Mouse (Mus musculus): ENCODE measurements around the gene Wfikkn1. TPM values are rescaled to one million over a fixed set of nuclear protein-coding genes. Genes with fewer than 3 reads are reported as not detected.

The Wfikkn1 gene
- polyA plus RNA-seq, 1 experiment from 2014 or later = 0.23 TPM

- Histone ChIP-seq H3K27ac (replicated peaks) (peak overlapping the region; percentile 88; the same call in 1 of the 2 replicates), H3K36me3 (peaks cover 72% of the 10 kb centered on the region), H3K4me1 (peaks cover 23% of the 10 kb centered on the region), H3K9me3 (no peaks in the 10 kb centered on the region), H3K4me3 (peak overlapping the region; percentile 84), H3K9ac (peak overlapping the region; percentile 95), H3K4me2 (peak overlapping the region; percentile 88), H3K27me3 (replicated peaks) (no peaks in the 10 kb centered on the region)
- ATAC-seq (ENCODE audit: extremely low read depth, insufficient number of reproducible peaks, low FRiP score, low TSS enrichment) = no peak
- 86% methylated on average over 4 of the region's 4 CpGs for WGBS
Observed at GRCm38 (mm10) chr17:25843122-25843521, 37.5 kb downstream of the Wfikkn1 start.

DNA sequence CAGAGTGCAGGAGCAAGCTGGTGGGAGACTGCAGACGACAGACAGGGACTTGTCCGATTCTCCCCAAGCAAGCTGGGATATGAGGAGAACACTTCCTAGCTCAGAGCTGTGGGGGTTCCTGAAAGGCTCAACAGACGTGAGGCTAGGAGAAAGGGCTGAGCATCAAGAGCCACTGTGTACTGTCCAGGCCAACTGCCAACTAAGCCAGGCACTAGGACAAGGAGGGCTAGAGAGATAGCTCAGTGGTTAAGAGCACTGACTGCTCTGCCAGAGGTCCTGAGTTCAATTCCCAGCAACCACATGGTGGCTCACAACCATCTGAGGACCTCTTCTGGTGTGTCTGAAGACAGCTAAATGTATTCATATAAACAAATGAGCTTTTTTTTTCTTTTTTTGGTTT lies 38.1 kb downstream of the Wfikkn1 start:
- no peaks in the 10 kb centered on the region for H3K9me3 ChIP-seq
- H3K36me3 ChIP-seq = peaks cover 72% of the 10 kb centered on the region
- H3K27ac ChIP-seq (replicated peaks) = no peak overlapping the region
- no peak overlapping the region for H3K9ac ChIP-seq
- no peaks in the 10 kb centered on the region for H3K27me3 ChIP-seq (replicated peaks)
- no peak for ATAC-seq (ENCODE audit: extremely low read depth, insufficient number of reproducible peaks, low FRiP score, low TSS enrichment)
- H3K4me3 ChIP-seq = no peak overlapping the region
- WGBS = 80% methylated on average over 3 of the region's 3 CpGs
- peaks cover 29% of the 10 kb centered on the region for H3K4me1 ChIP-seq
- H3K4me2 ChIP-seq = no peak overlapping the region

- Histone ChIP-seq H3K27ac (replicated peaks) (no peak within 1 kb of the TSS), H3K4me1 (peaks cover 41% of the 10 kb centered on the region), H3K9me3 (no peaks in the 10 kb centered on the region), H3K27me3 (replicated peaks) (no peaks in the 10 kb centered on the region), H3K4me2 (no peak within 1 kb of the TSS), H3K4me3 (no peak within 1 kb of the TSS), H3K36me3 (peaks cover 63% of the 10 kb centered on the region), H3K9ac (no peak within 1 kb of the TSS)
- ATAC-seq (ENCODE audit: extremely low read depth, insufficient number of reproducible peaks, low FRiP score, low TSS enrichment) = no peak
- 89% methylated on average over 22 of the region's 22 CpGs for WGBS
Observed at GRCm38 (mm10) chr17:25841117-25841880, 39.4 kb downstream of the Wfikkn1 start, which contains the start of gene Gm20683. Gene Gm20683 (minus strand): TSS chr17:25841763.

GRCm38 (mm10) chr17:25840519-25840918 lies 40.1 kb downstream of the Wfikkn1 start:
- Histone ChIP-seq H3K4me2 (no peak overlapping the region), H3K36me3 (peaks cover 62% of the 10 kb centered on the region), H3K4me1 (peaks cover 49% of the 10 kb centered on the region), H3K4me3 (no peak overlapping the region), H3K27ac (replicated peaks) (no peak overlapping the region), H3K9me3 (no peaks in the 10 kb centered on the region), H3K27me3 (replicated peaks) (no peaks in the 10 kb centered on the region), H3K9ac (no peak overlapping the region)
- WGBS = 95% methylated on average over 6 of the region's 6 CpGs
- no peak for ATAC-seq (ENCODE audit: extremely low read depth, insufficient number of reproducible peaks, low FRiP score, low TSS enrichment)

DNA sequence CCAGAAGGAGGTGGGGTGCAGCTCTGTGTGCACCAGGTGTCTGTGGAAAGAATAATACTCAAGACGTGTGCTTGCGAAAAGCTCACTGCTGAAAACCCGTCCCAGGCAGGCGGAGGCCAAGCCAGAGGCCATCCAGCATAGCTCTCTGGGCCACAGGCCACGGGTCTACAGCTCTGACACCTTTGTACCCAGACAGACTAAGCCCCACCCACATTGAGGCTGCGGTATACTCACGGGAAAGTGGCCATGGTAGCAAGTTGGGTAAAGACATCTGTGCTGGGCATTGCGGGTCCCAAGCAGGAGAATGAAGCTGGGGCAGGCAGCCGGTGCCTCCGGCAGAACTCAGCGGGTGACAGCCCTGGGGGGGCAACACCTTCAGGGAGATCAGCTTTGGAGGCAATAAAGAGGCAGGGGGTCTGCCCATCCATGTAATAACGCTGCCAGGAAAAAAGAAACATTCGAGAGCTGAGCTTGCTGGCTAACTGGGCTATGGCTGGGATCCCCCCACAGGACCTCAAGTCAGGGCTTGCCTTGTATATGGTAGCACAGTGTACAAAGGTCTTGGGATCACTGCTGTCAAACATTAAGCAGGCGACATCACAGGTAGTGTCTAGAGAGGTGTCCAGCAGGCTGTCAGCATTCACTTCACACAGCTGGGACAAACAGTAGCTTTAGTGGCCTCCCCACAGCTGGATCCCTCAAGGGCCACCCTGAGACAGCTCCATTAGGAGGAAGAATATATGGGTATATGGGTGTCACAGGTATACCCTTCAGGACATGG lies 41.0 kb downstream of the Wfikkn1 start:
- Histone ChIP-seq H3K27me3 (replicated peaks) (no peaks in the 10 kb centered on the region), H3K4me2 (no peak overlapping the region), H3K36me3 (peaks cover 68% of the 10 kb centered on the region), H3K27ac (replicated peaks) (no peak overlapping the region), H3K4me1 (peaks cover 53% of the 10 kb centered on the region), H3K9ac (no peak overlapping the region), H3K9me3 (no peaks in the 10 kb centered on the region), H3K4me3 (no peak overlapping the region)
- no peak for ATAC-seq (ENCODE audit: extremely low read depth, insufficient number of reproducible peaks, low FRiP score, low TSS enrichment)
- 82% methylated on average over 14 of the region's 14 CpGs for WGBS

GRCm38 (mm10) chr17:25838904-25839303 lies 41.8 kb downstream of the Wfikkn1 start:
- Histone ChIP-seq H3K27ac (replicated peaks) (no peak overlapping the region), H3K4me2 (no peak overlapping the region), H3K4me1 (peaks cover 58% of the 10 kb centered on the region), H3K4me3 (no peak overlapping the region), H3K9ac (0 out of 2 replicates have a peak overlapping the region, but pooled peaks have one; percentile 5), H3K36me3 (peaks cover 71% of the 10 kb centered on the region), H3K27me3 (replicated peaks) (no peaks in the 10 kb centered on the region), H3K9me3 (no peaks in the 10 kb centered on the region)
- 79% methylated on average over 4 of the region's 4 CpGs for WGBS
- no peak for ATAC-seq (ENCODE audit: extremely low read depth, insufficient number of reproducible peaks, low FRiP score, low TSS enrichment)

DNA sequence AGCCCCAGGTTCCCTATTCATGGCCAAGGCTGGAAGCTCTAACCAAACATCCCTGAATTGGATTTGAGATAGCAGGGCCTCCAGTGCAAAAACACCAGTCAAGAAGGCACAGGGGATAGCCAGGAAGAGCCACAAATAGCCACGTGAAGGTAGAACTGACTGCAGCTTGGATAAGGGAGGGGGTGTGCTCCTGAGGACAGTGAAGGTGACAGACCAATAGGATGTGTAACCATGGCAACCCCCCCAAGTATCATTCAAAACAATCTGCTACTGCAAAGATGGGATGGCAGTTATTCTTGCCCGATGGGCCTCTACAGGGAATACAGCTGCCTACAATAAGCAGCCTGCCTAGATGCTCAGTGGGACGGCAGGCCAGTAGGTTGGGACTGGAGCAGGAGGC lies 43.1 kb downstream of the Wfikkn1 start:
- peak overlapping the region; percentile 74 for H3K27ac ChIP-seq (replicated peaks)
- H3K4me2 ChIP-seq = peak overlapping the region; percentile 86
- H3K4me1 ChIP-seq = peaks cover 49% of the 10 kb centered on the region
- H3K36me3 ChIP-seq = peaks cover 69% of the 10 kb centered on the region
- no peak for ATAC-seq (ENCODE audit: extremely low read depth, insufficient number of reproducible peaks, low FRiP score, low TSS enrichment)
- H3K4me3 ChIP-seq = peak overlapping the region; percentile 53; the same call in 1 of the 2 replicates
- peak overlapping the region; percentile 84 for H3K9ac ChIP-seq
- no peaks in the 10 kb centered on the region for H3K27me3 ChIP-seq (replicated peaks)
- no peaks in the 10 kb centered on the region for H3K9me3 ChIP-seq
- 44% methylated on average over 3 of the region's 3 CpGs for WGBS

- WGBS = 2% methylated on average over 29 of the region's 29 CpGs
- ATAC-seq (ENCODE audit: extremely low read depth, insufficient number of reproducible peaks, low FRiP score, low TSS enrichment) = no peak
Observed at GRCm38 (mm10) chr17:25837076-25837410, 43.6 kb downstream of the Wfikkn1 start, which contains the start of gene Rhbdl1. Gene Rhbdl1 (minus strand): TSS chr17:25837295.

GRCm38 (mm10) chr17:25836397-25837075 lies 44.1 kb downstream of the Wfikkn1 start:
- Histone ChIP-seq H3K27me3 (replicated peaks) (no peaks in the 10 kb centered on the region), H3K9me3 (no peaks in the 10 kb centered on the region), H3K27ac (replicated peaks) (peak overlapping the region; percentile 74), H3K4me3 (peak overlapping the region; percentile 53), H3K36me3 (peaks cover 63% of the 10 kb centered on the region), H3K4me1 (peaks cover 56% of the 10 kb centered on the region), H3K9ac (peak overlapping the region; percentile 84), H3K4me2 (peak overlapping the region; percentile 86)
- 20% methylated on average over 21 of the region's 23 CpGs for WGBS
- ATAC-seq (ENCODE audit: extremely low read depth, insufficient number of reproducible peaks, low FRiP score, low TSS enrichment) = no peak

More at GRCm38 (mm10) chr17:25837076-25837410, 43.6 kb downstream of the Wfikkn1 start, which contains the start of gene Rhbdl1:
- H3K9ac ChIP-seq = peak within 1 kb of the TSS; percentile 84
- peak within 1 kb of the TSS; percentile 53 for H3K4me3 ChIP-seq
- peaks cover 64% of the 10 kb centered on the region for H3K36me3 ChIP-seq
- H3K27ac ChIP-seq (replicated peaks) = peak within 1 kb of the TSS; percentile 74
- H3K4me2 ChIP-seq = peak within 1 kb of the TSS; percentile 86
- H3K9me3 ChIP-seq = no peaks in the 10 kb centered on the region
- peaks cover 51% of the 10 kb centered on the region for H3K4me1 ChIP-seq
- no peaks in the 10 kb centered on the region for H3K27me3 ChIP-seq (replicated peaks)

DNA sequence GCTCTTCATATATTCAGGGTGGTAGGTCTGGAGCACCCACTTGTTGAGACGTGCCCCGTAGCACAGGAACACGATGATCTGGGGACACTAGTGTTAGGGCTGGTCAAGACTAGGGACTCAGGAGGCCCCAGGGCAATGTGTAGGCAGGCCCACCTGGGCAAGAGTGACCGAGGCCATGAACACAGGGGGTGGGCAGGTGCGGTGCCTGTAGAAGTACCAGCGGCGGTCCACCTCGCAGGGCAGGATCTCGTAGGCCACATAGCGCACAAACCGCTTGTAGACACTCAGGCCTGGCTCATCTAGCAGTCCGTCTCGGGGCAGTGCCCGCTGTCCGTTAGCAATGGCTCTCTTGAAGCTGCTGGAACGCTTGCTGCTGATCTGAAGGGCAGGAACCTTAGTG lies 44.8 kb downstream of the Wfikkn1 start:
- H3K4me1 ChIP-seq = peaks cover 63% of the 10 kb centered on the region
- 0 out of 2 replicates have a peak overlapping the region, but pooled peaks have one; percentile 74 for H3K27ac ChIP-seq (replicated peaks)

GRCm38 (mm10) chr17:25835301-25835700 lies 45.4 kb downstream of the Wfikkn1 start:
- H3K4me3 ChIP-seq = peak overlapping the region; percentile 74; the same call in 1 of the 2 replicates
- 91% methylated on average over 7 of the region's 7 CpGs for WGBS
- H3K27ac ChIP-seq (replicated peaks) = no peak overlapping the region
- H3K4me1 ChIP-seq = peaks cover 68% of the 10 kb centered on the region
- H3K4me2 ChIP-seq = peak overlapping the region; percentile 99
- peaks cover 63% of the 10 kb centered on the region for H3K36me3 ChIP-seq
- peak overlapping the region; percentile 92 for H3K9ac ChIP-seq
- no peaks in the 10 kb centered on the region for H3K9me3 ChIP-seq
- no peak for ATAC-seq (ENCODE audit: extremely low read depth, insufficient number of reproducible peaks, low FRiP score, low TSS enrichment)
- no peaks in the 10 kb centered on the region for H3K27me3 ChIP-seq (replicated peaks)

More for the DNA sequence above, 44.8 kb downstream of the Wfikkn1 start:
- 94% methylated on average over 16 of the region's 16 CpGs for WGBS
- H3K9me3 ChIP-seq = no peaks in the 10 kb centered on the region
- no peak for ATAC-seq (ENCODE audit: extremely low read depth, insufficient number of reproducible peaks, low FRiP score, low TSS enrichment)
- peak overlapping the region; percentile 92; the same call in 1 of the 2 replicates for H3K9ac ChIP-seq
- no peak overlapping the region for H3K4me3 ChIP-seq
- H3K36me3 ChIP-seq = peaks cover 63% of the 10 kb centered on the region
- H3K27me3 ChIP-seq (replicated peaks) = no peaks in the 10 kb centered on the region
- H3K4me2 ChIP-seq = peak overlapping the region; percentile 86

Measured in heart, embryonic 13.5 days (tissue).